Mouse (Mus musculus) CH12.LX (cell line): ENCODE results near the gene Lhfp. TPM values are rescaled to one million over a fixed set of nuclear protein-coding genes. Genes with fewer than 3 reads are reported as not detected.

Source experiments
- DNase-seq: peaks from one replicate; pipeline ENCODE4 v3.0.0-alpha.2; 2013; ENCODE audit errors: extremely low read depth
- H3K27ac ChIP-seq: 2 replicates; pipeline ENCODE4 v1.5.1; 2012; ENCODE audit warnings: low read depth, mild to moderate bottlenecking, control low read depth, moderate library complexity; ENCODE audit not compliant: insufficient read depth
- H3K27me3 ChIP-seq: replicated peaks from 2 replicates; pipeline ENCODE3; 2012; ENCODE audit warnings: inconsistent platforms
- H3K36me3 ChIP-seq, 2 experiments: replicated peaks in 1 of 2; 2 replicates each; pipeline versions ENCODE3 to v1.6.1; 2012; ENCODE audit warnings: inconsistent platforms in 1 of 2, low read length in 1 of 2, mild to moderate bottlenecking in 1 of 2, mixed read lengths in 1 of 2, moderate library complexity in 1 of 2; ENCODE audit not compliant: control insufficient read depth in 1 of 2, insufficient read depth in 1 of 2
- H3K4me1 ChIP-seq, 2 experiments: 2 replicates each; pipeline ENCODE4 v1.6.1; 2012; ENCODE audit warnings: inconsistent platforms in 1 of 2, moderate library complexity in 1 of 2; ENCODE audit not compliant: insufficient read depth in 2 of 2, control insufficient read depth in 1 of 2
- H3K4me2 ChIP-seq: 2 replicates; pipeline ENCODE4 v1.6.1; 2012; ENCODE audit warnings: low read depth, mild to moderate bottlenecking, control low read depth; ENCODE audit not compliant: poor library complexity, insufficient read depth, severe bottlenecking
- H3K4me3 ChIP-seq, 3 experiments: fragments of 150-350 bp in 1 of 3; sonication (generic) in 1 of 3; replicated peaks in 1 of 3; 2 replicates each; pipeline versions ENCODE3 to v1.5.1; 2011 to 2012; ENCODE audit warnings: low read depth in 2 of 3, low read length in 2 of 3, mild to moderate bottlenecking in 2 of 3, moderate library complexity in 2 of 3, control low read depth in 1 of 3, improper control_type of control experiment in 1 of 3, inconsistent platforms in 1 of 3, mixed read lengths in 1 of 3; ENCODE audit not compliant: poor library complexity in 1 of 3
- H3K79me2 ChIP-seq: replicated peaks from 2 replicates; pipeline ENCODE4 v1.6.1; 2012; ENCODE audit warnings: mild to moderate bottlenecking, moderate library complexity; ENCODE audit not compliant: control insufficient read depth, poor library complexity, insufficient read depth, severe bottlenecking; ENCODE audit errors: extremely low read depth
- H3K9ac ChIP-seq: 2 replicates; pipeline ENCODE4 v1.6.1; 2012; ENCODE audit warnings: low read depth, mild to moderate bottlenecking, control low read depth, moderate library complexity; ENCODE audit not compliant: insufficient read depth
- H3K9me3 ChIP-seq: replicated peaks from 2 replicates; pipeline ENCODE3; 2012; ENCODE audit warnings: low read length, inconsistent platforms, mixed read lengths
- CHD1 ChIP-seq: IDR thresholded peaks from 2 replicates; pipeline ENCODE4 v1.6.1; 2012; ENCODE audit warnings: low read depth, low read length, improper control_type of control experiment, inconsistent platforms
- CTCF ChIP-seq, 2 experiments: IDR thresholded peaks in 1 of 2; conservative IDR thresholded peaks in 1 of 2; 2 replicates each; pipeline ENCODE4 v1.5.1; 2011 to 2012; ENCODE audit warnings: low read depth in 2 of 2, low read length in 2 of 2, improper control_type of control experiment in 1 of 2, inconsistent platforms in 1 of 2, mild to moderate bottlenecking in 1 of 2, moderate library complexity in 1 of 2
- E2F4 ChIP-seq: IDR thresholded peaks from 2 replicates; pipeline ENCODE4 v1.6.1; 2011; ENCODE audit warnings: low read depth, low read length, improper control_type of control experiment; ENCODE audit not compliant: insufficient replicate concordance
- ELF1 ChIP-seq: IDR thresholded peaks from 2 replicates; pipeline ENCODE4 v1.6.1; 2014; ENCODE audit warnings: low read depth, mild to moderate bottlenecking, inconsistent platforms, low read length, improper control_type of control experiment
- ETS1 ChIP-seq: conservative IDR thresholded peaks from 2 replicates; pipeline ENCODE4 v1.6.1; 2012; ENCODE audit warnings: low read depth, mild to moderate bottlenecking, inconsistent platforms, low read length, improper control_type of control experiment, moderate library complexity
- GABPA ChIP-seq: IDR thresholded peaks from 2 replicates; pipeline ENCODE4 v1.6.1; 2012; ENCODE audit warnings: low read depth, low read length, improper control_type of control experiment, inconsistent platforms; ENCODE audit not compliant: insufficient replicate concordance
- HCFC1 ChIP-seq: IDR thresholded peaks from 2 replicates; pipeline ENCODE4 v1.6.1; 2012; ENCODE audit warnings: low read depth, mild to moderate bottlenecking, inconsistent platforms, low read length, improper control_type of control experiment
- IRF4 ChIP-seq: IDR thresholded peaks from 2 replicates; pipeline ENCODE4 v1.6.1; 2014; ENCODE audit warnings: low read depth, mild to moderate bottlenecking, inconsistent platforms, low read length, improper control_type of control experiment
- JUND ChIP-seq: conservative IDR thresholded peaks from 2 replicates; pipeline ENCODE4 v1.6.1; 2011; ENCODE audit warnings: low read depth, low read length, improper control_type of control experiment
- NELFE ChIP-seq: IDR thresholded peaks from 2 replicates; pipeline ENCODE4 v1.6.1; 2011; ENCODE audit warnings: low read depth, low read length, improper control_type of control experiment
- NRF1 ChIP-seq: IDR thresholded peaks from 2 replicates; pipeline ENCODE4 v1.6.1; 2014; ENCODE audit warnings: low read depth, mild to moderate bottlenecking, inconsistent platforms, low read length, improper control_type of control experiment, moderate library complexity
- SMC3 ChIP-seq: IDR thresholded peaks from 2 replicates; pipeline ENCODE4 v1.6.1; 2011; ENCODE audit warnings: low read depth, low read length, improper control_type of control experiment
- TBP ChIP-seq: conservative IDR thresholded peaks from 2 replicates; pipeline ENCODE4 v1.6.1; 2011; ENCODE audit warnings: low read depth, low read length, improper control_type of control experiment
- TCF12 ChIP-seq: IDR thresholded peaks from 2 replicates; pipeline ENCODE4 v1.6.1; 2014; ENCODE audit warnings: low read depth, mild to moderate bottlenecking, inconsistent platforms, low read length, improper control_type of control experiment
- UBTF ChIP-seq: IDR thresholded peaks from 2 replicates; pipeline ENCODE4 v1.6.1; 2012; ENCODE audit warnings: low read depth, mild to moderate bottlenecking, inconsistent platforms, low read length, improper control_type of control experiment, moderate library complexity
- USF2 ChIP-seq: conservative IDR thresholded peaks from 2 replicates; pipeline ENCODE4 v1.6.1; 2011; ENCODE audit warnings: low read depth, low read length, improper control_type of control experiment
- ZC3H11A ChIP-seq: IDR thresholded peaks from 2 replicates; pipeline ENCODE4 v1.6.1; 2012; ENCODE audit warnings: low read depth, mild to moderate bottlenecking, inconsistent platforms, low read length, improper control_type of control experiment
- dilution Hi-C: fragments of 300-500 bp; cut with MboI; formaldehyde crosslinking; loops from 2 replicates; pipeline ENCODE4 v1.14.3; 2020; ENCODE audit warnings: low sequenced_read_pairs; ENCODE audit not compliant: extremely low pct_unique_long_range_greater_than_20kb, extremely low pct_ligation_motif_present
- in situ Hi-C: fragments of 300-500 bp; cut with MboI; formaldehyde crosslinking; loops from 3 replicates; pipeline ENCODE4 v1.14.3; 2019; ENCODE audit warnings: low sequenced_read_pairs, low pct_ligation_motif_present, low pct_unique_long_range_greater_than_20kb, mixed read lengths
- polyA plus RNA-seq: library from polyadenylated mRNA; unstranded; fragments of >175 nt; gene quantifications from 2 replicates; pipeline ENCODE4 v1.2.1, GENCODE M21; 2012; ENCODE audit warnings: low read depth; ENCODE audit not compliant: insufficient read length
- total RNA-seq, 2 experiments: library from RNA; depleted of rRNA; stranded (reverse); fragments of 300-350 nt in 1 of 2; fragments of >200 nt in 1 of 2; gene quantifications; 2 replicates each; pipeline ENCODE4 v1.2.3; 2012 to 2014

Lhfp gene
- total and polyA plus RNA-seq, 3 experiments: not detected

DNA sequence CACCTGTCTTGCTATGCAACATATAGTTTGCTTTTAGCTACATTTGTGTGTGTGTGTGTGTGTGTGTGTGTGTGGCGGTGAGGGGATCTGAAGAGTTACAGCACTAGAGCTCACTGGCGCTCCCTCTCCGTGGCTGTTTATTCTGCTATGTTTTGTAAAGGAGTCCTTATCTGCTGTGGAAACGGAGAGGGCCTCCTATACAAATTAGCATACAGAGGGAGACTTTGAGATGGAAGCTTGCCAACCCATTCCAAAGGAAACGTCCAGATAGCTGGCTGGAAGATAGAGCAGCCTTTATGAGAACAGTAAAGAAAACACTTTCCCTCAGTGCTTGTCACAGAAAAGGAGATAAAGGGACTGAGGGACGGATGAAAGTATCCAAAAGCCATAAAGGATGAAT is 184.4 kb downstream of the Lhfp start:
- TF ChIP-seq GABPA (no peak), CHD1 (no peak), CTCF (conservative IDR thresholded peaks at IDR 0.05 in 1 of 2, IDR thresholded peaks at IDR 0.05 in 1 of 2; ENCODE audit: low read depth in 2 of 2, low read length in 2 of 2) (no peak), HCFC1 (no peak), NELFE (no peak)
- DNase-seq: no peak
- Histone ChIP-seq H3K4me2 (no peak overlapping the region), H3K4me3 (no peak overlapping the region), H3K9me3 (no peaks in the 10 kb centered on the region), H3K36me3 (no peaks in the 10 kb centered on the region), H3K27me3 (no peaks in the 10 kb centered on the region), H3K27ac (no peak overlapping the region), H3K79me2 (no peaks in the 10 kb centered on the region), H3K4me1 (no peaks in the 10 kb centered on the region), H3K9ac (no peak overlapping the region)
- dilution Hi-C loops (no loop called here), in situ Hi-C loops (no loop called here)

DNA sequence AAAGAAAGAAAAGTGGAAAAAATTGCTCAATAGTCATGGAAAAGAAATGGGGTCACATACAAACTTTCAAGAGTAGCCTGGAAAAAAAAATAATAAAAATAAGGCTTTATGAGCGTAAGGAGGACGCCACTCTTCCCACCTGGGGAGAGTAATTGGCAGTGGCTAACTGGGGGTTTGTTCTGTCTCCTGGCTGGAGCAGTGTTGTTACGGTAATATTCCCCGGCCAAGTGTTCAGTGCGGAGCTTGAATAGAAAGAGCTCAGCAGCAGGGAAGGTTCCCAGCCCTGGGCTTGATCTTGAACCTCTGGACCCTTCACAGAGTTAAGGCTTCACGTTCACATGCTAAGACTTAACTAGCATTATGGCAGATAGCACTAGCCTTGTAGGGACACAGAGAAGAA is 184.9 kb downstream of the Lhfp start:
- Histone ChIP-seq H3K4me1 (no peaks in the 10 kb centered on the region), H3K9me3 (no peaks in the 10 kb centered on the region), H3K4me2 (no peak overlapping the region), H3K4me3 (no peak overlapping the region), H3K36me3 (no peaks in the 10 kb centered on the region), H3K79me2 (no peaks in the 10 kb centered on the region), H3K9ac (no peak overlapping the region), H3K27me3 (no peaks in the 10 kb centered on the region), H3K27ac (no peak overlapping the region)
- dilution Hi-C loops (no loop called here), in situ Hi-C loops (no loop called here)
- DNase-seq: no peak
- TF ChIP-seq TBP: no peak
- no peak for TF ChIP-seq NELFE
- no peak for TF ChIP-seq E2F4
- TF ChIP-seq USF2: no peak
- no peak for TF ChIP-seq JUND
- no peak for TF ChIP-seq ETS1
- TF ChIP-seq IRF4: no peak
- no peak for TF ChIP-seq ELF1
- TF ChIP-seq CHD1: no peak
- no peak for TF ChIP-seq SMC3
- TF ChIP-seq HCFC1: no peak
- TF ChIP-seq TCF12: no peak
- no peak for TF ChIP-seq UBTF
- TF ChIP-seq NRF1: no peak
- TF ChIP-seq ZC3H11A: no peak
